Mouse (Mus musculus): ENCODE measurements around the gene Sgcd.

Gene Sgcd

DNA sequence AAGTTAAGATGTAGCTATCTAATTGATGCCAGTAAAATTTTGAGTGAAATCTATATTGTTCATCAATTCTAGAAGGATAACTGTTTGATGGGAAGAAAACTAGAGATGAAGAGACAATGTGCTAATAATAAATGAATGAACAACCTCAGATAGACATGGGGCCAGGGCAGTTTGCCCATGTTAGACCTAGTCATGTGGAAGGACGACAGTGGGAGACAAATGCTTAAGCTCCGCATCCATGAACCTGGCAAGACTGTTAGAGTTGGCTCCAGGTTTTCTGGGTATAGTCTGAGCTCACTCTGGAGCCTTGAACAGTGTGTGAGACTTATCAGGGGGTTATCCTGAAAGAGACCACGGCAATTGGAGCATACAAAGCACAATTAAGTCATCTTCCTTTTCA is 860.4 kb downstream of the Sgcd start:
- no peak for DNase-seq

- no peak for DNase-seq
These were observed 867.9 kb downstream of the Sgcd start for GRCm38 (mm10) chr11:47120874-47121273.

DNA sequence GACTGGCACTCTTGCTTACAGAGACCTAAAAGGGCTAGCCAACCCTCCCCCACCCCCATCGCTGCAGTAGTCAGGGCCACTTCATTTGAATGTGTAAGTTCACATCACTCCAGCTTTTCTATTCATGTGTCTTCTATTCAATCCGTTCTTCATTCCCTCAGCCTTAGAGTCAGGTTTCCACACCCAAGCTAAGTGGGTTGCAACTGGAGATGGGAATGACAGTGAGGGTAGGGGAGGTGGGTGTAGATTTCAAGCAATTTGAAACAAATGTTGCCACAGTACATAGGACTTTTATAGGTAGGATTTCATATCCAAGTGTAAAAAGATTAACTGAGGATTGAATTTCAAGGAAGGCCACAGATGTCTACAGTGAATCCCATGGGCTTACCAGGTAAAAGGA is 870.9 kb downstream of the Sgcd start:
- no peak for DNase-seq

DNA sequence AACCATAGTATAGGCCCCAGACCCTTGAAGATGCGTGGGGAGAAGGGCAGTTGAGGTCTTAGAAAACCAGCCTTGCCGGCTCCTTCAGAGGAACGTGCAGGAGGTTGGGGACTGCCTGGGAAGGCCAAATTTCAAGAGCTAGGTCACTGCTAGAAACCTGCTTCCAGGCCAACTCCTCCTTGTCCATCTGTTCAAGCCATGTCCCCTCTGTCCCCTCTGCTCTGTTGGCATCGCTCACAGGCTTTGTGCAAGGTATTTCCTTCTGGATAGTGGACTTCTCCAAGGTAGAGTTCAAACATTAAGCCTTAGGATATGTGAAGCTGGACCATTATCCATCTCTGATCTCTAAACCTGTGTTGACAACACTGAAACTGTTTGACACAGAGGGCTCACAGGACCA is 874.4 kb downstream of the Sgcd start:
- no peak for DNase-seq

DNA sequence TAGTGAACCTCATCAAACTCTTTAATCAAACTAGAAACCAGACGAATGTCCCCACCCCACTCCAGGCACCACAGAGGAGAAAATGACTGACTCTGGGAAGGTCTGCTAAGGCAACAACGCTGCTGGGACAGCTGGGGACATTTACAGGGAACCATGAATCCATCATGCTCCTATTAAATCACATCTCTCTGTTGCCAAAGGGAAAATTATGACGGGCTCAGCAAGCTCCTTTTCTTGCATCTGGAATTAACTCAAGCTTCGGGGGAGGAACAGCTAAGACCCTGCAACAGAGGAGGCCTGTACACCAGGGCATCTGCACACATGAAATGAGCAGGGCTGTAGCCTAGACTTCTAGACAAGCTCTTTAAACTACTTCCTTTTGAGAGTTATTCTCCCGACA is 875.7 kb downstream of the Sgcd start:
- DNase-seq = no peak

DNA sequence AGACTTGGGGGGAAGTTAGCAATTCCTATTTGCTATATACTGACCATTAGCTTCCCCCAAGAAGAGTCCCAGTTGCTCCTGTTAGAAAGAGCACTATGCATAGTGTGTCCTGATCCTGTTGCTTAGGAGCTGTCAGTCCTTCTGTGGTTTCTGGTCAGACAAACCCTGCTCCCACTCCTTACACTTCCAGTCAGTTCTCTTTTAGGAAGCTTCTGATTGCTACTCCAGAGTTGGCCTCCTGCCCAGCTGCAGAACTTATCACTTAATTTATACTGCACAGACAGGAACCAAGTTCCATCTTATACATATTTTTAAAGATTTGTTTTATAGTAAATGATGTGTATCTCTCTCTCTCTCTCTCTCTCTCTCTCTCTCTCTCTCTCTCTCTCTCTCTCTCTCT is 878.5 kb downstream of the Sgcd start:
- DNase-seq = peak; percentile 52

- no peak for DNase-seq
These were observed 881.1 kb downstream of the Sgcd start for GRCm38 (mm10) chr11:47107661-47108060.

- DNase-seq = no peak
These were observed 895.4 kb downstream of the Sgcd start for GRCm38 (mm10) chr11:47093296-47093912.

GRCm38 (mm10) chr11:47082517-47082916 is 906.3 kb downstream of the Sgcd start:
- DNase-seq = no peak

- DNase-seq = no peak
These were observed 915.2 kb downstream of the Sgcd start for GRCm38 (mm10) chr11:47073538-47073937.

DNA sequence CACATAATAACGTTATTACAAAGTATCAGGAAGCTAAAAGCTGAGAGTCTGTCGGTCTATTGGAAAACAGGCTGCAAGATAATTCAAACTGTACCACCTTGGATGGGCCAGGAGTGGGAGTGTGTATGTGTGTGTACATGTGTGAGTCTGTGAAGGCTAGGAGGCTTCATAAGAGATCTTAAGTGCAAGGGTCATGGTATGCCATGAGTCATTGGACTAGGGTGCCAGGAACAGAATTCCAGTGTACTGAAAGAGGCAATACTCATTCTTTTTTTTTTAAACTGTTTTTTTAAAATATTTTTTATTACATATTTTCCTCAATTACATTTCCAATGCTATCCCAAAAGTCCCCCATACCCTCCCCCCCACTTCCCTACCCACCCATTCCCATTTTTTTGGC is 917.6 kb downstream of the Sgcd start:
- no peak for DNase-seq

- no peak for DNase-seq
These were observed 918.9 kb downstream of the Sgcd start for GRCm38 (mm10) chr11:47069769-47070384.

GRCm38 (mm10) chr11:47063690-47064089 is 925.1 kb downstream of the Sgcd start:
- DNase-seq = no peak

DNA sequence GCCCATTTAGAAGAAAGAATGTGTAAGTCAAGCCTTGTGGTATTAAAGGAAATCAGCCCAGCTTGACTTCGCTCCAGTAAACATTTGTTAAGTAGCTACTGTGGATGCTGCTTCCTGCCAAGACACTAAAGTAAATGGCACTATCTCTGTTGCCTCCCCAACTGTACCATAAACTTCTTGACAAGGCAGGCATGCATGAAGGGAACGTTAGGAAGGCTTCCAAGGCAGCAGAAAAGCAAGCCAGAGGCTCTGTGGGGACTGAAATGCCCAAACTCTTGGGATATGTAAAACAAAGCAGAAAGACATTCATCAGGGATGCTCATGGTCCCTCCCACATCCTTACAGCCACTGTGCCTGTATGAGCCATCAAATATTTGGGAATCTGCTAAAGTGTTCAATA is 938.4 kb downstream of the Sgcd start:
- DNase-seq = no peak

DNA sequence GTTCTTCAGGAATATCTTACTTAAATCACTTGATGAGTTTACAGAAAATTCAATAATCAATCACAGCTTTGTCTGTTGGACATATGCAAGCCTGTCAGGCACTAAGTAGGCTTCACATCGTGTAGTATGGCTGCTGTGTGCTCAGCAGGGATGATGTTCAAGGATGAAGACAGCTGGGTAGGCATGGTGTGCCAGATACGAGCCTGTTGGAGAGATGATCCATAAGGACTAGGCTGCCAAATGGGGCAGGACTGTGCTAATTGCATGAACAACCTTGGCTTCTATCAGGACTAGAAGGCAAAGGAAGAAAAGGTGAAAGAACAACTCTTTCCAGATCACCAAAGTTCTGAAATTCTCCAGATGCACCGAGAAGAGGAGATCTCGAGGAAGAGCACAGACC is 939.0 kb downstream of the Sgcd start:
- DNase-seq = no peak

GRCm38 (mm10) chr11:47032318-47032717 is 956.5 kb downstream of the Sgcd start:
- no peak for DNase-seq

DNA sequence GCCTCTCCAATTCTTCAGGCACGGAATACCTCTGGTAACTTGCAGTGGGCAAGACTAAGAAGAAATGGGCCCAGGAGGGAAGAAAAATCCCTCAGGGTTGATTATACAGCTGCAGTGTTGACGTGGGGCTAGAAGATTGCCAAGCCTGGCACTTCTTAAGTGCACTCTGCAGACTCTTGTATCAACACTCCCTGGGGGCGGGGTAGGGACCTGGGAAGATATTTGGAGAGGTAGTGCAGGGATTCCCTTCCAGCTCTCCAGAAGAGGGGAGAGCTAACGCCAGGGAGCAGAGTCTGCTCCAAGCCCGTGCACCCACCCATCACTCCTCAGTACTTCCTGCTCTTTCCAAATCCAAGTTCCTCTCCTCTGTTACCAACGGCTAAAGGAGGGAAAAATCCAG is 967.9 kb downstream of the Sgcd start:
- DNase-seq = no peak

GRCm38 (mm10) chr11:47018139-47018538 is 970.6 kb downstream of the Sgcd start:
- DNase-seq = no peak

DNA sequence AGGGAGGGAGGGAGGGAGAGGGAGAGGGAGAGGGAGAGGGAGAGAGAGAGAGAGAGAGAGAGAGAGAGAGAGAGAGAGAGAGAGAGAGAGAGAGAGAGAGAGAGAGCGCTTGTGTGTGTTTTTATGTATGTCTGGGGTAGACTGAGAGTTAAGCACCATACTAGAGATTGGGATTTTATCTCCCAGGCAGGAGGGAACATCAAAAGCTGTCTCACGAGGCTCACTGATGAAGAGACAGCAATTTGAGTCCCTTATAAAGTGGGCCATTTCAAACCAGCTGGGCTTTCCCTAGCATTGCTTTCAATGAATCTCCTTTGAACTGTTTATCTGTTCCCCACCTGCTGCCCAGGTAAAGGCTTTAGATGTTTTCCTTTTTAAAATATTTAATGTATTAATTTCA is 973.1 kb downstream of the Sgcd start:
- no peak for DNase-seq

DNA sequence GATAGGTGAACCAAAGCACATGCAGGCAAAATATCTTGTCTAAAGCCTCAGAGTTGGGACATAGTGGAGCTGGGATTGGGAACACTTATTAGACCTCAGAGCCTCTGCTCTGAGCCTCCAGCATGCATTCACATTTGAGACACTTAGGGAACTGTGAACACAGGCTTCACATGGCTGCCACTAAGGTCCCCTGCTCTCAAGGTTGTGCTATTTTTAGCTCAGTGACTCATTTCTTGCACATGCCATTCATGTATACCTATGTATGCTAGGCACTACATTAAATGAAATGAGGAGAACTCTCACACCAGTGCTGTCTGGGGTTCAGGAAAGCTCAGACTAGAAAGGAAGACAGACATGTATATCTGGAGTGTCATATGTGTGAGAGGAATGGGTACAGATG is 974.5 kb downstream of the Sgcd start:
- no peak for DNase-seq

GRCm38 (mm10) chr11:47010166-47010565 is 978.6 kb downstream of the Sgcd start:
- no peak for DNase-seq

DNA sequence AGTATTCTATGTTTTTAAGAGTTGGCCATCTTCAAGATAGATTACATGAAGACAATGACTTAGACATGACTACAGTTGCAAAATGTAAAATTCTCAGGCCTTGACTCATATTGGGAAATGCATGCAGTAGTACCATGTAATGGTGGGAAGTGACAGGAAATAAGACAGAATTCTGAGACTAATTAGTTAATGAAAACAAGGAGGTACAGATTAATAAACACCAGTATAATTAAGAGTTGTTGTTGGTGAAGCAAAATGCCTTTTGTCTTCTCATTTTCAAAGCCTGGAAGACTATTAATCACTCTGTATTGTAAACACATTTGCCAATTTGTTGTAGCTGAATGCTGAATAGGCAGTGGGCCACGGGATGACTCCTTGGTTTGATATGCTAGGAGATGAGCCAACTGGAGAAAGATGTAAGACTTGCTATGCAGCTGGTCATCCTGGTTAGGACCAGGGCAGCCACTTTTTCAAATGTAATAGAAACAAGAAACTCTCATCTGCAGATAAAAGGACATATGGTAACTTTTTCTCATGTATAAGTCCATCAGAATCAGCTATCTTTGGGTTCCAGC is 983.4 kb downstream of the Sgcd start:
- DNase-seq = no peak

DNA sequence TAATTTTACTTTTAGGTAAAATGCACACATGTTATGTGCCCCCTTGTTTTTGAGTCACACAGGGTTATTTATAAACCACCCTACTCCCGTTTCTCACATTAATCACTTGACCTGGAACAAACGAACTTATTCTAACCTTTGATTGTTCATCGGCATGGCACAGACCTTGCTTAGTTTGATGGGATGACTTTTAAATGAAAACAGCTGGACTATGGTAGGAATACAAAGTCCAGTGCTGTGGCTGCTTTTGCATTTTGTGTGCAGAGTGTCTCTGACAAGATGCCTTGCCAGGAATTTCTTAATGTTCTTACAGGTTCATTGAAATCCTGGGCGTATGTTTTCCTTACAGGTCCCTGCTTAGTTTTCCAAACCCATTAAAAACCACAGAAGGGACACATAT is 1049.5 kb downstream of the Sgcd start:
- DNase-seq = no peak

DNA sequence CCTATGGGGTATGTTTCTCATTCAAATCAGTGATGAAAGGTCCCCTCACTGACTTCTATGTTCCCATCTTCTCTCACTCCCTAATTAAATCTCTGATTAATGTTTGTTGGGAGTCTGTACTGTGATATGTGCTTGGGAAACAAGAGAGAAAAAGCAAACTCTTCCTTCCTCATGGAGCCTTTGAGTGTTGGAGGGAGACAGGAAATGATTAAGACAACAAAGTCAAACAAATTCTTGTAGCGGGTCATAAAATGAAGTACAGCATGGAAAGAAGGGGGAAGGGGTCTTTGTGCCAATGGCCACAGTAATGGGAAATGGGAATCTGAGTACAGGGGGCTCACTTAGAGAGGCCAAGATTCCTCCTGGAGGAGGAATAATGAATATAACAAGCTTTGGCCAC is 1063.8 kb downstream of the Sgcd start:
- DNase-seq = no peak

- DNase-seq = no peak
These were observed 1068.5 kb downstream of the Sgcd start for GRCm38 (mm10) chr11:46920244-46920643.

Data from right cerebral cortex, postnatal 14 days (tissue).